Mouse (Mus musculus): Measurements from ENCODE around the gene Gns.

Gns gene

GRCm38 (mm10) chr10:121403946-121404345 is 39.1 kb downstream of the Gns start:
- no peak for DNase-seq

- DNase-seq = peak in 1 of 2 experiments; percentile 72
Measured at GRCm38 (mm10) chr10:121409717-121410116, 44.8 kb downstream of the Gns start.

GRCm38 (mm10) chr10:121411721-121412455 is 47.0 kb downstream of the Gns start:
- peak; percentile 46 to 60 for DNase-seq

GRCm38 (mm10) chr10:121412824-121413223 is 47.9 kb downstream of the Gns start:
- DNase-seq = peak; percentile 58 to 59

GRCm38 (mm10) chr10:121414127-121414526 is 49.2 kb downstream of the Gns start:
- no peak for DNase-seq

GRCm38 (mm10) chr10:121418835-121419234 is 53.9 kb downstream of the Gns start:
- DNase-seq = no peak

- peak; percentile 49 to 60 for DNase-seq
Measured at GRCm38 (mm10) chr10:121419640-121420470, 55.0 kb downstream of the Gns start.

- DNase-seq = no peak
Measured at GRCm38 (mm10) chr10:121421023-121421422, 56.1 kb downstream of the Gns start.

- DNase-seq = no peak
Measured at GRCm38 (mm10) chr10:121421657-121422290, 56.9 kb downstream of the Gns start.

GRCm38 (mm10) chr10:121422294-121422693 is 57.4 kb downstream of the Gns start:
- DNase-seq = no peak

GRCm38 (mm10) chr10:121423541-121424349 is 58.9 kb downstream of the Gns start:
- peak; percentile 60 to 62 for DNase-seq

GRCm38 (mm10) chr10:121424455-121424854 is 59.6 kb downstream of the Gns start:
- no peak for DNase-seq

- no peak for DNase-seq
Measured at GRCm38 (mm10) chr10:121425079-121425478, 60.2 kb downstream of the Gns start.

GRCm38 (mm10) chr10:121425506-121426025 is 60.7 kb downstream of the Gns start:
- DNase-seq = no peak

GRCm38 (mm10) chr10:121426458-121427070 is 61.7 kb downstream of the Gns start:
- peak; percentile 69 to 73 for DNase-seq

GRCm38 (mm10) chr10:121427136-121427535 is 62.2 kb downstream of the Gns start:
- DNase-seq = peak in 1 of 2 experiments; percentile 68

GRCm38 (mm10) chr10:121428011-121428711 is 63.3 kb downstream of the Gns start:
- no peak for DNase-seq

GRCm38 (mm10) chr10:121429089-121429488 is 64.2 kb downstream of the Gns start:
- DNase-seq = peak; percentile 61 to 78

- no peak for DNase-seq
Measured at GRCm38 (mm10) chr10:121429581-121429980, 64.7 kb downstream of the Gns start.

- DNase-seq = peak; percentile 71 to 78
Measured at GRCm38 (mm10) chr10:121429981-121430682, 65.2 kb downstream of the Gns start.
